Mouse (Mus musculus) ovary, adult 10 weeks (tissue): ENCODE results near the gene Git1. TPM values are rescaled to one million over a fixed set of nuclear protein-coding genes. Genes with fewer than 3 reads are reported as not detected.

Experiments
- polyA plus RNA-seq: library from polyadenylated mRNA; stranded (reverse); fragments of 350-450 nt; fragmentation: Illumina TruSeq; extraction: RNeasy Lipid Tissue Mini Kit (QIAGEN cat#74804); gene quantifications from one replicate; pipeline ENCODE4 v1.2.3, GENCODE M21; 2014

Git1 gene
- 0.54 TPM for polyA plus RNA-seq

DNA sequence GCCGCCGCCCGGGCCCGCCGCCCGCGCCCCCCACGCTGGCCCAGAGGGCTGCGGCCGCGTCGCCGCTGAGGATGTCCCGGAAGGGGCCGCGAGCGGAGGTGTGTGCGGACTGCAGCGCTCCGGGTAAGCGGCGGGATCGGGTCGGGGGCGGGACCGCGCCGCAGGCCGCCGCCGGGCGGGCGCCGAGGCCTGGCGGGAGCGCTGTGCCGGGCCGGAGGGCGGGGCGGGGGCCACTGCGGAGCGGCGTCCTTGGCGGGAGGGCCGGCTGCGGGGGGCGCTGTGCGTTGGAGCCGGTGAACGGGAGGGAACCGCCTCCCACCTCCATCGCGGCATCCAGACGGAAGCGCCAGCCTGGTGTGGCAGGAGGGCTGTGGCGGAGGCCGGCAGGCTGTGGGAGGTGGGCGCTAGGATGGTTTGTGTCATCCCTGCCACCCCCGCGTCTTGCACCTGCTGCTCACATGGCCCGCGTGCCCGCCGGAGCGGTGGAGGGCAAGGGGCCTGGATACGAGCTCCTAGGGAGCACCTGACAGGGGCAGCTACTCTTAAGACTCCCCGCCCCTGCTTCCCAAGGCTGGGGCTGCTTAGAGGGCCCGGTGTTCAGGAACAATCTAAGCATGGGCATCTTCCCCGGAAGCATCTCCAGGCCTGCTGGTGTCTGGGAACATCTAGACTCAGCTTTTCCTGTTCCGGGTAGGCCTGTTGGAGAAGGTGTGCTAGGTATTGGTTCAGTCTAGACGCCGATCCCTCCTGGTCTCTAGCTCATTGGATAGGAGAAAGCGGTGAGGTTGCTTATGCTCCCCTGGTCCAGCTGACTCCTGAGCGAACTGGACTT is at the start of gene Git1:
TSS of gene Git1 (plus strand) at position 51 of the 832 bp plus-strand sequence.

GRCm38 (mm10) chr11:77462283-77463100 is 30.9 kb upstream of the Git1 start, which contains the start of gene Coro6:
Gene Coro6 (plus strand): TSS chr11:77462411.

DNA sequence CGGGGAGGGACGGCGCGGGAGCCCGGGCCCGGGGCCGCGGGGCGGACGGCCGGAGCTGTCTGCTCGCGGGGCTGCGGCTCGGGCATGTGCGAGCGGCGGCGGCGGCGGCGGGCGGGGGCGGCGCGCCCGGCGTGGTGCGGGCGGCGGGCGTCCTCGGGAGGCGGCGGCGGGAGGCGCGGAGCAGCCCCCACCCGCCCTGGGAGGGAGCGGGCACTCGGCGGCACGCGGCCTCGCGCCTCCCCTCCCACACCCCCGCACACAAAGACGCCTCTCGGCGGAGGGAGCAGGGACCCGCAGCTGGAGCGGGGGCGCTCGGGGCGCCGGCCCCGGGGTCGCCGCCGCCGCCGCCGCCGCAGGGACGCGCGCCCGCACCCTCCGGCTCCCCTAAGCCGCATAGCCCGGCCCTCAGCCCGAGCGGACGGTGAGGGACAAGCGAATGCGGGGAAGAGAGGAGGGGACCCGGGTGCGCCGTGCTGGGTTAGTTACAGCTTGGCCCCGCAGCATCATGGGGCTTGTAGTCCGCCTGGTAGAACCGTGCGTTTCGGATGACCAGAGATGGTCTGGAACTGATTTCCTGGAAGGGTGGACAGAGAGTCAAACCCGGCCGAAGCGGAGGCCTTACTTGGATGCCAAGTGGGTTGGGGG is 3.6 kb upstream of the Git1 start, which contains the start of gene Ankrd13b:
TSS of gene Ankrd13b (minus strand) at position 88 of the 645 bp plus-strand sequence.

DNA sequence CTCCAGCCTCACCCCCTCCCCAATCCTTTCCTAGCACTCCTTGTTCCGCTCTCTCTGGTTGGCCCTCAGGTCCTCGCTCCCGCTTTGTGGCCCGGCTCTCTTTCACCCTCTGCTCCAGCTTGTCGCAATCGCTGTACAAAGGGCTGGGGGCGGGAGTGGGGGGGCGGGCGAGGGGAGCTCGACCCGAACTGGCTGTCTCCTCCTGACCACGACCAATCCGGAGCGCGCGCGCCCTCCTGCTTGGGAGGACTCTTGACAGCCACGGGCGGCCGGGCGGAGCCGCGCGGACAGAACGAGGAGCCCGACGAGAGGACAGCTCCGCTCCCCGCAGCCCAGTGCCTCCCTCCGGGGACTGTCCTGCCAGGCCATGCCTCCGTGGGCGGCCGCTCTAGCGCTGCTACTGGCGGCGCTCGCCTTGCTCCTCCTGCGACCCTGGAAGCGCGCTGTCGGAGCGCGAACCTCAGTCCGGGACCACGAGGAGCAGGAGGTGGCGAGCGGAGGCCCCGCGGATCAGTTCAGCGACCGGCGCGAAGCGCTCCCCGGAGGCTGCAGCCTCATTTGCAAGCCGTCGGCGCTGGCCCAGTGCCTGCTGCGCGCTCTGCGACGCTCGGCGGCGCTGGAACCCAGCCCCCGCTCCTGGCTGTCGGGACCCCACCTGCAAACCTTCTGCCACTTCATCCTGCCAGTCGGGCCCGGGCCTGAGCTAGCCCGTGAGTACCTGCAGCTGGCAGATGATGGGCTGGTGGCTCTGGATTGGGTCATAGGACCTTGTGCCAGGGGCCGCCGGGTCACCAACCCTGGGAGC is 21.7 kb downstream of the Git1 start, which contains the start of gene Abhd15:
TSS of gene Abhd15 (plus strand) at position 290 of the 805 bp plus-strand sequence.

DNA sequence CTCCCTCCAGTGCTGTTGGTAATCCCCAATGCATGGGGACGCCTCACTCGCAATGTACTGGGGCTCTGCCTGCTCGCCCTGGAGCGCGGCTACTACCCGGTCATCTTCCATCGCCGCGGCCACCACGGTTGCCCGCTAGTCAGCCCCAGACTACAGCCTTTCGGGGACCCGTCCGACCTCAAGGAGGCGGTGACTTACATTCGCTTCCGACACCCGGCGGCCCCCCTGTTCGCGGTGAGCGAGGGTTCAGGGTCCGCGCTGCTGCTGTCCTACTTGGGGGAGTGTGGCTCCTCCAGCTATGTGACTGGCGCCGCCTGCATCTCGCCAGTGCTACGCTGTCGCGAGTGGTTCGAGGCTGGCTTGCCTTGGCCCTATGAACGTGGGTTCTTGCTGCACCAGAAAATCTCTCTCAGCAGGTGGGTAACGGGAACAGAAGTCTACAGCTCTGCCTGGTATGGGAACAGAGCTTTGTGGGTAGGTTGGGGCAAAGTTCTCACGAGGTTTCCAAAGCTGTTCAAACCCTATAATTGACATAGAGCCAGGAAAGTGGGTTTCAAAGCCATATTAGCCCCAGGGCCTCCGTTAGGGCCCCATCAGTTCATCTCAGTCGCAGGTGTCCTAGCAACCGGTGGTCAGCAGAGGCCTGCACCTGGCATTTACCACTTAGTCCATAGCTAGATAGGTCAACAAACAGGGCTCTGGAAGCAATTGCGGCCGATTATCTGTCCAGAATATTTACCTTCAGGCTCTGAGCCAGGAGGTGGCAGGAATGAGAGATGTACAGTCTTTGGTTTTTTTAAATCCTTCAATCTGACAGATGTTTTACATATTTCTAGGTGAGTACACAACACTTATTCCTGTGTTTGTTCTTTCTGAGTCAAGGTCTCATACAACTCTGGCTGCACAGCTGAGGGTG is 22.5 kb downstream of the Git1 start, which contains the start of gene Trp53i13:
TSS of gene Trp53i13 (minus strand) at position 344 of the 916 bp plus-strand sequence.

GRCm38 (mm10) chr11:77519043-77519442 is 25.7 kb downstream of the Git1 start, which contains the start of gene Gm10392:
Gene Gm10392 (minus strand): TSS chr11:77519198.

Other genes starting within 250 kb of the Git1 start
- 0.20 TPM for gene Coro6, start 31.2 kb upstream of the Git1 start, polyA plus RNA-seq
- not detected for gene Ankrd13b, start 3.9 kb upstream of the Git1 start, polyA plus RNA-seq
- gene Abhd15, start 21.6 kb downstream of the Git1 start, polyA plus RNA-seq = 0.29 TPM
- gene Trp53i13, start 22.4 kb downstream of the Git1 start, polyA plus RNA-seq = not detected
- gene Gm10392, start 25.6 kb downstream of the Git1 start, polyA plus RNA-seq = not detected
- gene Taok1, start 114.3 kb downstream of the Git1 start, polyA plus RNA-seq = 105 TPM
- gene Nufip2, start 192.6 kb downstream of the Git1 start, polyA plus RNA-seq = 114 TPM
- not detected for gene Cryba1, start 231.7 kb downstream of the Git1 start, polyA plus RNA-seq